Mouse (Mus musculus): ENCODE data around the gene Ccser1. TPM values are rescaled to one million over a fixed set of nuclear protein-coding genes. Genes with fewer than 3 reads are reported as not detected.

Ccser1 gene
- total and polyA plus RNA-seq, 2 experiments = 0.02 to 0.28 TPM

GRCm38 (mm10) chr6:61180756-61181191 lies 650 bp downstream of the Ccser1 start:
- Histone ChIP-seq H3K27me3 (ENCODE audit: control insufficient read depth, insufficient read depth, low read length) (peaks cover 12% of the 10 kb centered on the region; the same call in 1 of the 2 replicates), H3K36me3 (ENCODE audit: control insufficient read depth, insufficient read depth, low read length) (no peaks in the 10 kb centered on the region), H3K4me1 (ENCODE audit: control insufficient read depth, insufficient read depth, low read length) (no peaks in the 10 kb centered on the region), H3K4me3 (ENCODE audit: insufficient read depth, low read depth, low read length) (peak overlapping the region; percentile 54; the same call in 1 of the 2 replicates), H3K79me2 (ENCODE audit: control insufficient read depth, insufficient read depth, low read length) (no peaks in the 10 kb centered on the region), H3K9ac (ENCODE audit: low read depth, low read length) (peak overlapping the region; percentile 65), H3K27ac (replicated peaks; ENCODE audit: insufficient read depth, low read depth, low read length) (no peak overlapping the region)
- 2% methylated on average over 42 of the region's 42 CpGs for WGBS
- TF ChIP-seq CTCF (IDR thresholded peaks at IDR 0.05; ENCODE audit: low read depth, low read length) (no peak), POLR2A (IDR thresholded peaks at IDR 0.05; ENCODE audit: extremely low read depth, insufficient read depth, low read length) (no peak)
- no peak for DNase-seq (ENCODE audit: extremely low read depth, low read depth, low spot score)

DNA sequence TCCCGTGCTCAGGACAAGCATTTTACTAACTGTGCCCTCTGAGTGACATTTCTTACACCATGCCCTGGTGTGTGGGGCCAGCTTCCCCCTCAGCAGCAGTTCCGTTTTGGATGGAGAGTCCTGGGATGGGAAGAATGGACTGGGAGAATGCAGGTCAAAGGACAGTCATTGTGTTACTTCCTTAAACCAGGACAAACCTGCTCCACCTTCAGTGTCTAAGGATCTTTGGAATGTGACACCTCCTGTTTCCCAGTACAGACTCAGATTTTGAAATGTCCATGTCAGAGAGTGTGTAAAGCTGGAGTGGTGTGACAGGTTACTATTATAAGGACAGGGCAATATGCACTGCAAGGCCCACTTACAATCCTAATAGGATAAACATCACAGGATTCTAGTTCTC lies 8.9 kb downstream of the Ccser1 start:
- TF ChIP-seq POLR2A (IDR thresholded peaks at IDR 0.05; ENCODE audit: extremely low read depth, insufficient read depth, low read length) (no peak), CTCF (IDR thresholded peaks at IDR 0.05; ENCODE audit: low read depth, low read length) (no peak)
- no peak for DNase-seq (ENCODE audit: extremely low read depth, low read depth, low spot score)
- Histone ChIP-seq H3K36me3 (ENCODE audit: control insufficient read depth, insufficient read depth, low read length) (no peaks in the 10 kb centered on the region), H3K27ac (replicated peaks; ENCODE audit: insufficient read depth, low read depth, low read length) (no peak overlapping the region), H3K27me3 (ENCODE audit: control insufficient read depth, insufficient read depth, low read length) (no peaks in the 10 kb centered on the region), H3K4me3 (ENCODE audit: insufficient read depth, low read depth, low read length) (no peak overlapping the region), H3K4me1 (ENCODE audit: control insufficient read depth, insufficient read depth, low read length) (no peaks in the 10 kb centered on the region), H3K79me2 (ENCODE audit: control insufficient read depth, insufficient read depth, low read length) (no peaks in the 10 kb centered on the region), H3K9ac (ENCODE audit: low read depth, low read length) (no peak overlapping the region)
- WGBS = 60% methylated on average over 2 of the region's 2 CpGs

GRCm38 (mm10) chr6:61191597-61192386 lies 11.7 kb downstream of the Ccser1 start:
- H3K79me2 ChIP-seq (ENCODE audit: control insufficient read depth, insufficient read depth, low read length) = no peaks in the 10 kb centered on the region
- no peak overlapping the region for H3K4me3 ChIP-seq (ENCODE audit: insufficient read depth, low read depth, low read length)
- no peak overlapping the region for H3K27ac ChIP-seq (replicated peaks; ENCODE audit: insufficient read depth, low read depth, low read length)
- no peak for DNase-seq (ENCODE audit: extremely low read depth, low read depth, low spot score)
- no peaks in the 10 kb centered on the region for H3K27me3 ChIP-seq (ENCODE audit: control insufficient read depth, insufficient read depth, low read length)
- TF ChIP-seq CTCF (IDR thresholded peaks at IDR 0.05; ENCODE audit: low read depth, low read length) (no peak), POLR2A (IDR thresholded peaks at IDR 0.05; ENCODE audit: extremely low read depth, insufficient read depth, low read length) (no peak)
- H3K36me3 ChIP-seq (ENCODE audit: control insufficient read depth, insufficient read depth, low read length) = no peaks in the 10 kb centered on the region
- 44% methylated on average over 13 of the region's 13 CpGs for WGBS
- no peaks in the 10 kb centered on the region for H3K4me1 ChIP-seq (ENCODE audit: control insufficient read depth, insufficient read depth, low read length)
- no peak overlapping the region for H3K9ac ChIP-seq (ENCODE audit: low read depth, low read length)

GRCm38 (mm10) chr6:61203344-61203743 lies 23.2 kb downstream of the Ccser1 start:
- TF ChIP-seq POLR2A (IDR thresholded peaks at IDR 0.05; ENCODE audit: extremely low read depth, insufficient read depth, low read length) = no peak
- no peak for TF ChIP-seq CTCF (IDR thresholded peaks at IDR 0.05; ENCODE audit: low read depth, low read length)
- no peaks in the 10 kb centered on the region for H3K4me1 ChIP-seq (ENCODE audit: control insufficient read depth, insufficient read depth, low read length)
- H3K4me3 ChIP-seq (ENCODE audit: insufficient read depth, low read depth, low read length) = no peak overlapping the region
- no peak overlapping the region for H3K27ac ChIP-seq (replicated peaks; ENCODE audit: insufficient read depth, low read depth, low read length)
- H3K79me2 ChIP-seq (ENCODE audit: control insufficient read depth, insufficient read depth, low read length) = no peaks in the 10 kb centered on the region
- no peaks in the 10 kb centered on the region for H3K27me3 ChIP-seq (ENCODE audit: control insufficient read depth, insufficient read depth, low read length)
- no peak for DNase-seq (ENCODE audit: extremely low read depth, low read depth, low spot score)
- H3K36me3 ChIP-seq (ENCODE audit: control insufficient read depth, insufficient read depth, low read length) = no peaks in the 10 kb centered on the region
- 51% methylated on average over 1 of the region's 1 CpGs for WGBS
- H3K9ac ChIP-seq (ENCODE audit: low read depth, low read length) = no peak overlapping the region

DNA sequence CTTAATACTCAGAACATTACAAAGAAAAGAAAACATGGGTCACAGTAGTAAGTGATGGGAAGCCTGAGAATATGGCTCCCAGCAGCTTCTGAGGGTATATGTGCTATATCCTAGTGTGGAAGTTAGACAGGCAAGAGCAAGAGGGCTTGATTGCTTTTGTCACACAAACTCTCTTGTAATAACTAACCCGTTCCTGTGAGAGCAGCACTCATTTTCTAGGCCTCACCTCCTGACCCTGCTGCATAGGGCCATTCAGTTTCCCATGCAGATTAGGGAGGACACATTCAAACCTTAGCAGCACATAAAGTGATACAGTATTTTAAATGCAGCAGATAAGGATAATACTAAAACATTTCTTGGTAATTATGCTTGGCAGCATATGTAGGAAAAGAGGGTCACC lies 25.9 kb downstream of the Ccser1 start:
- Histone ChIP-seq H3K27ac (replicated peaks; ENCODE audit: insufficient read depth, low read depth, low read length) (no peak overlapping the region), H3K27me3 (ENCODE audit: control insufficient read depth, insufficient read depth, low read length) (no peaks in the 10 kb centered on the region), H3K4me3 (ENCODE audit: insufficient read depth, low read depth, low read length) (no peak overlapping the region), H3K9ac (ENCODE audit: low read depth, low read length) (no peak overlapping the region), H3K36me3 (ENCODE audit: control insufficient read depth, insufficient read depth, low read length) (no peaks in the 10 kb centered on the region), H3K4me1 (ENCODE audit: control insufficient read depth, insufficient read depth, low read length) (no peaks in the 10 kb centered on the region), H3K79me2 (ENCODE audit: control insufficient read depth, insufficient read depth, low read length) (no peaks in the 10 kb centered on the region)
- WGBS = 44% methylated on average over 1 of the region's 1 CpGs
- TF ChIP-seq POLR2A (IDR thresholded peaks at IDR 0.05; ENCODE audit: extremely low read depth, insufficient read depth, low read length) = no peak
- no peak for TF ChIP-seq CTCF (IDR thresholded peaks at IDR 0.05; ENCODE audit: low read depth, low read length)
- no peak for DNase-seq (ENCODE audit: extremely low read depth, low read depth, low spot score)

- H3K79me2 ChIP-seq (ENCODE audit: control insufficient read depth, insufficient read depth, low read length) = no peaks in the 10 kb centered on the region
- no peak overlapping the region for H3K27ac ChIP-seq (replicated peaks; ENCODE audit: insufficient read depth, low read depth, low read length)
- WGBS = 80% methylated on average over 2 of the region's 2 CpGs
- DNase-seq (ENCODE audit: extremely low read depth, low read depth, low spot score) = no peak
- H3K27me3 ChIP-seq (ENCODE audit: control insufficient read depth, insufficient read depth, low read length) = no peaks in the 10 kb centered on the region
- H3K36me3 ChIP-seq (ENCODE audit: control insufficient read depth, insufficient read depth, low read length) = no peaks in the 10 kb centered on the region
- H3K4me1 ChIP-seq (ENCODE audit: control insufficient read depth, insufficient read depth, low read length) = no peaks in the 10 kb centered on the region
- TF ChIP-seq CTCF (IDR thresholded peaks at IDR 0.05; ENCODE audit: low read depth, low read length) = no peak
- no peak for TF ChIP-seq POLR2A (IDR thresholded peaks at IDR 0.05; ENCODE audit: extremely low read depth, insufficient read depth, low read length)
- no peak overlapping the region for H3K4me3 ChIP-seq (ENCODE audit: insufficient read depth, low read depth, low read length)
- H3K9ac ChIP-seq (ENCODE audit: low read depth, low read length) = no peak overlapping the region
Measured at GRCm38 (mm10) chr6:61206619-61207018, 26.5 kb downstream of the Ccser1 start.
